Mouse (Mus musculus): ENCODE measurements around the gene Rfx8.

DNA sequence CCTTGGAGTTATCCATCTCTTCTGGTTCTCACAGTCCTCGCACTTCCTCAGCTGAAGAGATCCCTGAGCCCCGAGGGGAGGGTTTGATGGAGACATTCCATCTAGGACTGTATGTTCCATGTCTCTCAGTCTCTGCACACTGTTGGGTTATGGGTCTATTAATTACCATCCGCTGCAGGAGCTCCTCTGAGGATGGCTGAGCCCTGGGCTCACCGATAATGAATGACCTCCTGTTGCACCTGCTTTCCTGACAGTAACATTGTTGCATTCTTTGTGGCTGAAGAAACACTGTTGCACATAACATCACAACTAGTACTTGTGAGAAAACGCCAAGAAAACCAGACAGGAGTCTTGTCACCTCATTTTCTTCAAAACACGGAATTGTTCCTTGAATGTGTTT, 27.9 kb upstream of the Rfx8 start:
- TF ChIP-seq POLR2A (IDR thresholded peaks at IDR 0.05; ENCODE audit: low read depth, low read length) (no peak), CTCF (conservative IDR thresholded peaks at IDR 0.05; ENCODE audit: insufficient read depth, insufficient read length, low read depth, low read length) (no peak)
